Mouse (Mus musculus) MEL (cell line): Measurements from ENCODE around the gene Rasgrp3.

ENCODE experiments used
- E2F4 ChIP-seq: IDR thresholded peaks from 2 replicates; pipeline ENCODE4 v1.6.1; 2011; ENCODE audit warnings: low read depth, low read length, improper control_type of control experiment, borderline replicate concordance
- ELF1 ChIP-seq: IDR thresholded peaks from 2 replicates; pipeline ENCODE4 v1.6.1; 2014; ENCODE audit warnings: low read depth, mild to moderate bottlenecking, inconsistent platforms, low read length, improper control_type of control experiment, moderate library complexity
- JUND ChIP-seq: IDR thresholded peaks from 2 replicates; pipeline ENCODE4 v1.6.1; 2011; ENCODE audit warnings: low read depth, mild to moderate bottlenecking, improper control_type of control experiment, low read length
- KAT2A ChIP-seq: conservative IDR thresholded peaks from 2 replicates; pipeline ENCODE4 v1.6.1; 2012; ENCODE audit warnings: low read depth, low read length, improper control_type of control experiment, inconsistent platforms
- MAZ ChIP-seq: IDR thresholded peaks from 2 replicates; pipeline ENCODE4 v1.6.1; 2012; ENCODE audit warnings: low read depth, mild to moderate bottlenecking, inconsistent platforms, low read length, improper control_type of control experiment
- POLR2A ChIP-seq, 2 experiments: IDR thresholded peaks; 2 replicates each; pipeline ENCODE4 v1.6.1; 2011 to 2012; ENCODE audit warnings: low read length in 2 of 2, mild to moderate bottlenecking in 2 of 2, control low read depth in 1 of 2, improper control_type of control experiment in 1 of 2, low read depth in 1 of 2, moderate library complexity in 1 of 2; ENCODE audit not compliant: control insufficient read depth in 1 of 2, insufficient read depth in 1 of 2, poor library complexity in 1 of 2
- SMC3 ChIP-seq: IDR thresholded peaks from 2 replicates; pipeline ENCODE4 v1.6.1; 2011; ENCODE audit warnings: low read depth, low read length, improper control_type of control experiment
- TAL1 ChIP-seq: IDR thresholded peaks from 2 replicates; pipeline ENCODE4 v1.6.1; 2012; ENCODE audit warnings: mild to moderate bottlenecking, inconsistent platforms, low read length, moderate library complexity, mixed read lengths
- TBP ChIP-seq: IDR thresholded peaks from 2 replicates; pipeline ENCODE4 v1.8.0; 2011; ENCODE audit warnings: low read depth, low read length, improper control_type of control experiment
- TCF12 ChIP-seq: IDR thresholded peaks from 2 replicates; pipeline ENCODE4 v1.6.1; 2014; ENCODE audit warnings: low read depth, mild to moderate bottlenecking, inconsistent platforms, low read length, improper control_type of control experiment, moderate library complexity
- UBTF ChIP-seq: IDR thresholded peaks from 2 replicates; pipeline ENCODE4 v1.6.1; 2012; ENCODE audit warnings: low read depth, mild to moderate bottlenecking, inconsistent platforms, low read length, improper control_type of control experiment, moderate library complexity, borderline replicate concordance; ENCODE audit not compliant: insufficient read depth
- ZC3H11A ChIP-seq: IDR thresholded peaks from 2 replicates; pipeline ENCODE4 v1.6.1; 2012; ENCODE audit warnings: low read depth, mild to moderate bottlenecking, inconsistent platforms, low read length, improper control_type of control experiment
- ZNF384 ChIP-seq: IDR thresholded peaks from 2 replicates; pipeline ENCODE4 v1.6.1; 2012; ENCODE audit warnings: low read depth, mild to moderate bottlenecking, inconsistent platforms, low read length, improper control_type of control experiment

- no peak for TF ChIP-seq ZNF384
- no peak for TF ChIP-seq SMC3
- no peak for TF ChIP-seq E2F4
- no peak for TF ChIP-seq ELF1
- no peak for TF ChIP-seq TCF12
- no peak for TF ChIP-seq TBP
- no peak for TF ChIP-seq JUND
- TF ChIP-seq POLR2A (IDR thresholded peaks at IDR 0.05; ENCODE audit: control insufficient read depth in 1 of 2, insufficient read depth in 1 of 2, low read depth in 1 of 2, low read length in 2 of 2, poor library complexity in 1 of 2) = no peak
- no peak for TF ChIP-seq KAT2A
- TF ChIP-seq MAZ = no peak
- no peak for TF ChIP-seq TAL1
- no peak for TF ChIP-seq UBTF
- TF ChIP-seq ZC3H11A = no peak
These were observed 32.9 kb downstream of the Rasgrp3 start for GRCm38 (mm10) chr17:75468479-75469114.
